Mouse (Mus musculus): ENCODE measurements at regions not wholly inside any gene's neighbourhood (a gene's known extent, or its start where the extent isn't known, plus 50 kb on each side); places are given as distances from the start of the nearest gene placed in this dataset.

GRCm38 (mm10) chr12:28238016-28238415 is 314.2 kb downstream of the Dcdc2c start:
- Histone ChIP-seq H3K36me3 (ENCODE audit: insufficient read depth, low read length) (no peaks in the 10 kb centered on the region), H3K4me2 (replicated peaks; ENCODE audit: low read depth, low read length) (no peak overlapping the region), H3K4me1 (ENCODE audit: insufficient read depth, low read length) (no peaks in the 10 kb centered on the region), H3K27ac (ENCODE audit: low read length) (no peak overlapping the region), H3K27me3 (ENCODE audit: insufficient read depth, low read length) (no peaks in the 10 kb centered on the region), H3K9ac (replicated peaks; ENCODE audit: low read length) (no peak overlapping the region), H3K4me3 (ENCODE audit: low read length) (no peak overlapping the region), H3K9me3 (ENCODE audit: low read length) (no peaks in the 10 kb centered on the region)
- no peak for ATAC-seq (ENCODE audit: low FRiP score, low TSS enrichment)
- 84% methylated on average over 5 of the region's 5 CpGs for WGBS

- H3K36me3 ChIP-seq (ENCODE audit: insufficient read depth, low read length), result no peaks in the 10 kb centered on the region
- 66% methylated on average over 4 of the region's 4 CpGs for WGBS
- H3K4me3 ChIP-seq (ENCODE audit: low read length), result no peak overlapping the region
- no peak overlapping the region for H3K9ac ChIP-seq (replicated peaks; ENCODE audit: low read length)
- H3K9me3 ChIP-seq (ENCODE audit: low read length), result no peaks in the 10 kb centered on the region
- H3K4me1 ChIP-seq (ENCODE audit: insufficient read depth, low read length), result no peaks in the 10 kb centered on the region
- no peak overlapping the region for H3K4me2 ChIP-seq (replicated peaks; ENCODE audit: low read depth, low read length)
- H3K27ac ChIP-seq (ENCODE audit: low read length), result no peak overlapping the region
- H3K27me3 ChIP-seq (ENCODE audit: insufficient read depth, low read length), result no peaks in the 10 kb centered on the region
- ATAC-seq (ENCODE audit: low FRiP score, low TSS enrichment), result no peak
Observed at GRCm38 (mm10) chr12:28237041-28237440, 315.2 kb downstream of the Dcdc2c start.

GRCm38 (mm10) chr12:28202847-28203246 is 349.4 kb downstream of the Dcdc2c start:
- no peak overlapping the region for H3K4me3 ChIP-seq (ENCODE audit: low read length)
- no peaks in the 10 kb centered on the region for H3K9me3 ChIP-seq (ENCODE audit: low read length)
- H3K9ac ChIP-seq (replicated peaks; ENCODE audit: low read length), result no peak overlapping the region
- no peak for ATAC-seq (ENCODE audit: low FRiP score, low TSS enrichment)
- H3K4me2 ChIP-seq (replicated peaks; ENCODE audit: low read depth, low read length), result no peak overlapping the region
- no peaks in the 10 kb centered on the region for H3K36me3 ChIP-seq (ENCODE audit: insufficient read depth, low read length)
- no peaks in the 10 kb centered on the region for H3K4me1 ChIP-seq (ENCODE audit: insufficient read depth, low read length)
- WGBS, result 73% methylated on average over 1 of the region's 1 CpGs
- H3K27me3 ChIP-seq (ENCODE audit: insufficient read depth, low read length), result no peaks in the 10 kb centered on the region
- no peak overlapping the region for H3K27ac ChIP-seq (ENCODE audit: low read length)

- Histone ChIP-seq H3K27ac (ENCODE audit: low read length) (no peak overlapping the region), H3K36me3 (ENCODE audit: insufficient read depth, low read length) (no peaks in the 10 kb centered on the region), H3K27me3 (ENCODE audit: insufficient read depth, low read length) (no peaks in the 10 kb centered on the region), H3K4me1 (ENCODE audit: insufficient read depth, low read length) (no peaks in the 10 kb centered on the region), H3K9ac (replicated peaks; ENCODE audit: low read length) (no peak overlapping the region), H3K9me3 (ENCODE audit: low read length) (peaks cover 7% of the 10 kb centered on the region; the same call in 1 of the 2 replicates), H3K4me2 (replicated peaks; ENCODE audit: low read depth, low read length) (no peak overlapping the region), H3K4me3 (ENCODE audit: low read length) (no peak overlapping the region)
- no peak for ATAC-seq (ENCODE audit: low FRiP score, low TSS enrichment)
Observed at GRCm38 (mm10) chr12:28186695-28187094, 365.5 kb downstream of the Dcdc2c start.

- Histone ChIP-seq H3K27ac (ENCODE audit: low read length) (no peak overlapping the region), H3K4me2 (replicated peaks; ENCODE audit: low read depth, low read length) (no peak overlapping the region), H3K4me3 (ENCODE audit: low read length) (no peak overlapping the region), H3K4me1 (ENCODE audit: insufficient read depth, low read length) (no peaks in the 10 kb centered on the region), H3K9me3 (ENCODE audit: low read length) (no peaks in the 10 kb centered on the region), H3K36me3 (ENCODE audit: insufficient read depth, low read length) (no peaks in the 10 kb centered on the region), H3K9ac (replicated peaks; ENCODE audit: low read length) (no peak overlapping the region), H3K27me3 (ENCODE audit: insufficient read depth, low read length) (no peaks in the 10 kb centered on the region)
- ATAC-seq (ENCODE audit: low FRiP score, low TSS enrichment), result no peak
- WGBS, result 79% methylated on average over 2 of the region's 2 CpGs
Observed at GRCm38 (mm10) chr12:28181265-28181664, 370.9 kb downstream of the Dcdc2c start.

- Histone ChIP-seq H3K4me1 (ENCODE audit: insufficient read depth, low read length) (no peaks in the 10 kb centered on the region), H3K27ac (ENCODE audit: low read length) (no peak overlapping the region), H3K27me3 (ENCODE audit: insufficient read depth, low read length) (no peaks in the 10 kb centered on the region), H3K9me3 (ENCODE audit: low read length) (no peaks in the 10 kb centered on the region), H3K4me2 (replicated peaks; ENCODE audit: low read depth, low read length) (no peak overlapping the region), H3K9ac (replicated peaks; ENCODE audit: low read length) (no peak overlapping the region), H3K36me3 (ENCODE audit: insufficient read depth, low read length) (no peaks in the 10 kb centered on the region), H3K4me3 (ENCODE audit: low read length) (no peak overlapping the region)
- 64% methylated on average over 3 of the region's 3 CpGs for WGBS
- ATAC-seq (ENCODE audit: low FRiP score, low TSS enrichment), result no peak
Observed at GRCm38 (mm10) chr12:28176016-28176415, 376.2 kb downstream of the Dcdc2c start.

- no peak overlapping the region for H3K9ac ChIP-seq (replicated peaks; ENCODE audit: low read length)
- no peaks in the 10 kb centered on the region for H3K27me3 ChIP-seq (ENCODE audit: insufficient read depth, low read length)
- no peaks in the 10 kb centered on the region for H3K9me3 ChIP-seq (ENCODE audit: low read length)
- no peak for ATAC-seq (ENCODE audit: low FRiP score, low TSS enrichment)
- H3K4me1 ChIP-seq (ENCODE audit: insufficient read depth, low read length), result no peaks in the 10 kb centered on the region
- no peak overlapping the region for H3K4me3 ChIP-seq (ENCODE audit: low read length)
- H3K36me3 ChIP-seq (ENCODE audit: insufficient read depth, low read length), result no peaks in the 10 kb centered on the region
- H3K4me2 ChIP-seq (replicated peaks; ENCODE audit: low read depth, low read length), result no peak overlapping the region
- H3K27ac ChIP-seq (ENCODE audit: low read length), result no peak overlapping the region
Observed at GRCm38 (mm10) chr12:28174078-28174477, 378.1 kb downstream of the Dcdc2c start.

GRCm38 (mm10) chr12:28158786-28159185 is 393.4 kb downstream of the Dcdc2c start:
- no peak overlapping the region for H3K4me3 ChIP-seq (ENCODE audit: low read length)
- 95% methylated on average over 1 of the region's 1 CpGs for WGBS
- ATAC-seq (ENCODE audit: low FRiP score, low TSS enrichment), result no peak

GRCm38 (mm10) chr12:28150759-28151158 is 401.4 kb downstream of the Dcdc2c start:
- WGBS, result 80% methylated on average over 4 of the region's 4 CpGs
- no peak for ATAC-seq (ENCODE audit: low FRiP score, low TSS enrichment)
- H3K36me3 ChIP-seq (ENCODE audit: insufficient read depth, low read length), result no peaks in the 10 kb centered on the region
- H3K4me1 ChIP-seq (ENCODE audit: insufficient read depth, low read length), result no peaks in the 10 kb centered on the region
- no peak overlapping the region for H3K4me3 ChIP-seq (ENCODE audit: low read length)
- no peak overlapping the region for H3K27ac ChIP-seq (ENCODE audit: low read length)
- no peak overlapping the region for H3K9ac ChIP-seq (replicated peaks; ENCODE audit: low read length)
- H3K9me3 ChIP-seq (ENCODE audit: low read length), result no peaks in the 10 kb centered on the region
- H3K27me3 ChIP-seq (ENCODE audit: insufficient read depth, low read length), result no peaks in the 10 kb centered on the region
- H3K4me2 ChIP-seq (replicated peaks; ENCODE audit: low read depth, low read length), result no peak overlapping the region

More at GRCm38 (mm10) chr12:28158786-28159185, 393.4 kb downstream of the Dcdc2c start:
- no peaks in the 10 kb centered on the region for H3K9me3 ChIP-seq (ENCODE audit: low read length)
- no peak overlapping the region for H3K9ac ChIP-seq (replicated peaks; ENCODE audit: low read length)
- no peak overlapping the region for H3K27ac ChIP-seq (ENCODE audit: low read length)
- H3K4me2 ChIP-seq (replicated peaks; ENCODE audit: low read depth, low read length), result no peak overlapping the region
- H3K4me1 ChIP-seq (ENCODE audit: insufficient read depth, low read length), result no peaks in the 10 kb centered on the region
- H3K27me3 ChIP-seq (ENCODE audit: insufficient read depth, low read length), result no peaks in the 10 kb centered on the region
- H3K36me3 ChIP-seq (ENCODE audit: insufficient read depth, low read length), result no peaks in the 10 kb centered on the region

GRCm38 (mm10) chr12:28135810-28136592 is 416.2 kb downstream of the Dcdc2c start:
- Histone ChIP-seq H3K36me3 (ENCODE audit: insufficient read depth, low read length) (no peaks in the 10 kb centered on the region), H3K27ac (ENCODE audit: low read length) (no peak overlapping the region), H3K4me1 (ENCODE audit: insufficient read depth, low read length) (no peaks in the 10 kb centered on the region), H3K9me3 (ENCODE audit: low read length) (no peaks in the 10 kb centered on the region), H3K27me3 (ENCODE audit: insufficient read depth, low read length) (no peaks in the 10 kb centered on the region), H3K4me2 (replicated peaks; ENCODE audit: low read depth, low read length) (no peak overlapping the region), H3K9ac (replicated peaks; ENCODE audit: low read length) (no peak overlapping the region), H3K4me3 (ENCODE audit: low read length) (no peak overlapping the region)
- ATAC-seq (ENCODE audit: low FRiP score, low TSS enrichment), result no peak
- WGBS, result 60% methylated on average over 4 of the region's 4 CpGs
